Mouse (Mus musculus) kidney, embryonic 14.5 days (tissue): Measurements from ENCODE around the gene Smc2. TPM values are rescaled to one million over a fixed set of nuclear protein-coding genes. Genes with fewer than 3 reads are reported as not detected.
A peak's percentile ranks its signal among the peaks of the same experiment; 100 is the strongest.
"Not testable (repeated sequence)": the region's sequence is repeated elsewhere in the genome, so short reads cannot be mapped to it uniquely, and the experiment has no call there.

ENCODE experiments used
- ATAC-seq: fragments of 200-750 bp; cut with Nextera tagmentation; 2 replicates; pipeline ENCODE4 v1.8.0; 2017; ENCODE audit warnings: moderate number of reproducible peaks, mild to moderate bottlenecking, moderate TSS enrichment, moderate library complexity; ENCODE audit not compliant: low FRiP score, low TSS enrichment
- H3K27ac ChIP-seq: fragments of 300-500 bp; sonication (generic); 2 replicates; pipeline ENCODE4 v1.5.1; 2014; ENCODE audit warnings: low read depth, mild to moderate bottlenecking, low read length, moderate library complexity, mixed read lengths
- H3K27me3 ChIP-seq: fragments of 300-500 bp; sonication (generic); 2 replicates; pipeline ENCODE4 v1.6.1; 2014; ENCODE audit warnings: mild to moderate bottlenecking, low read length; ENCODE audit not compliant: control insufficient read depth, insufficient read depth
- H3K36me3 ChIP-seq: fragments of 300-500 bp; sonication (generic); 2 replicates; pipeline ENCODE4 v1.6.1; 2014; ENCODE audit warnings: low read length, mixed read lengths; ENCODE audit not compliant: control insufficient read depth, insufficient read depth
- H3K4me1 ChIP-seq: fragments of 300-500 bp; sonication (generic); 2 replicates; pipeline ENCODE4 v1.6.1; 2014; ENCODE audit warnings: low read length, mixed read lengths; ENCODE audit not compliant: control insufficient read depth, insufficient read depth
- H3K4me2 ChIP-seq: fragments of 300-500 bp; sonication (generic); replicated peaks from 2 replicates; pipeline ENCODE4 v1.6.1; 2014; ENCODE audit warnings: low read depth, mild to moderate bottlenecking, low read length
- H3K4me3 ChIP-seq: fragments of 300-500 bp; sonication (generic); 2 replicates; pipeline ENCODE4 v1.5.1; 2014; ENCODE audit warnings: mild to moderate bottlenecking, low read length
- H3K9ac ChIP-seq: fragments of 300-500 bp; sonication (generic); 2 replicates; pipeline ENCODE4 v1.6.1; 2014; ENCODE audit warnings: low read depth, mild to moderate bottlenecking, low read length, moderate library complexity
- H3K9me3 ChIP-seq: fragments of 300-500 bp; sonication (generic); 2 replicates; pipeline ENCODE4 v1.6.1; 2016; ENCODE audit warnings: low read length; ENCODE audit not compliant: control insufficient read depth
- WGBS: fragments of 180-500 bp; shearing (Covaris S2); extraction: QIAGEN DNeasy Blood & Tissue Kit; methylation state at CpG from one replicate; pipeline ENCODE4 v1.1.7; 2014; 5-methylcytosine and 5-hydroxymethylcytosine counted together
- polyA plus RNA-seq: library from polyadenylated mRNA; unstranded; fragments of >200 nt; fragmentation: Nextera tagmentation; extraction: Ambion mirVana; gene quantifications from 2 replicates; pipeline ENCODE4 v1.2.1, GENCODE M21; 2014

Gene Smc2
- polyA plus RNA-seq: 235 and 236 TPM in 2 replicates

GRCm38 (mm10) chr4:52438886-52439664 lies at the start of gene Smc2:
Smc2 (plus strand) TSS chr4:52439243.
- Histone ChIP-seq H3K9ac (peak within 1 kb of the TSS; percentile 74), H3K36me3 (peaks cover 22% of the 10 kb centered on the region), H3K4me3 (peak within 1 kb of the TSS; percentile 93), H3K27me3 (no peaks in the 10 kb centered on the region), H3K27ac (peak within 1 kb of the TSS; percentile 63; the same call in 1 of the 2 replicates), H3K4me1 (peaks cover 5% of the 10 kb centered on the region; the same call in 1 of the 2 replicates), H3K4me2 (peak within 1 kb of the TSS; percentile 66), H3K9me3 (no peaks in the 10 kb centered on the region)
- ATAC-seq: peak; percentile 100
- WGBS: under 1% methylated on average over 53 of the region's 53 CpGs

GRCm38 (mm10) chr4:52411587-52411986 lies 27.5 kb upstream of the Smc2 start:
- Histone ChIP-seq H3K36me3 (no peaks in the 10 kb centered on the region), H3K4me3 (no peak overlapping the region), H3K27me3 (no peaks in the 10 kb centered on the region), H3K9me3 (no peaks in the 10 kb centered on the region), H3K4me2 (no peak overlapping the region), H3K27ac (no peak overlapping the region), H3K4me1 (no peaks in the 10 kb centered on the region), H3K9ac (no peak overlapping the region)
- 84% methylated on average over 2 of the region's 2 CpGs for WGBS
- no peak for ATAC-seq

- 44% methylated on average over 4 of the region's 4 CpGs for WGBS
Measured at GRCm38 (mm10) chr4:52423653-52424052, 15.4 kb upstream of the Smc2 start.

GRCm38 (mm10) chr4:52429310-52430198 lies 9.5 kb upstream of the Smc2 start:
- ATAC-seq: peak; percentile 93; the same call in 1 of the 2 replicates
- H3K9ac ChIP-seq: no peak overlapping the region
- H3K4me3 ChIP-seq: no peak overlapping the region
- no peaks in the 10 kb centered on the region for H3K27me3 ChIP-seq
- 40% methylated on average over 7 of the region's 7 CpGs for WGBS
- H3K9me3 ChIP-seq: no peaks in the 10 kb centered on the region
- no peak overlapping the region for H3K4me2 ChIP-seq
- H3K36me3 ChIP-seq: no peaks in the 10 kb centered on the region
- no peaks in the 10 kb centered on the region for H3K4me1 ChIP-seq
- no peak overlapping the region for H3K27ac ChIP-seq

More at GRCm38 (mm10) chr4:52423653-52424052, 15.4 kb upstream of the Smc2 start:
- no peaks in the 10 kb centered on the region for H3K9me3 ChIP-seq
- H3K9ac ChIP-seq: no peak overlapping the region
- H3K4me1 ChIP-seq: no peaks in the 10 kb centered on the region
- H3K36me3 ChIP-seq: no peaks in the 10 kb centered on the region
- no peak for ATAC-seq
- H3K27me3 ChIP-seq: no peaks in the 10 kb centered on the region
- H3K4me3 ChIP-seq: no peak overlapping the region
- H3K4me2 ChIP-seq: no peak overlapping the region
- no peak overlapping the region for H3K27ac ChIP-seq

- not testable (repeated sequence) for ATAC-seq, H3K9me3 ChIP-seq, H3K9ac ChIP-seq, H3K4me1 ChIP-seq, H3K36me3 ChIP-seq, H3K27ac ChIP-seq, H3K27me3 ChIP-seq, H3K4me2 ChIP-seq, H3K4me3 ChIP-seq
- WGBS: 96% methylated on average over 2 of the region's 2 CpGs
Measured at GRCm38 (mm10) chr4:52435551-52435950, 3.5 kb upstream of the Smc2 start.

GRCm38 (mm10) chr4:52438371-52438885 lies 615 bp upstream of the Smc2 start:
- peaks cover 15% of the 10 kb centered on the region for H3K36me3 ChIP-seq
- peak overlapping the region; percentile 63; the same call in 1 of the 2 replicates for H3K27ac ChIP-seq
- peak overlapping the region; percentile 43 for H3K4me2 ChIP-seq
- peaks cover 5% of the 10 kb centered on the region; the same call in 1 of the 2 replicates for H3K4me1 ChIP-seq
- no peaks in the 10 kb centered on the region for H3K27me3 ChIP-seq
- under 1% methylated on average over 20 of the region's 20 CpGs for WGBS
- peak overlapping the region; percentile 74 for H3K9ac ChIP-seq
- H3K9me3 ChIP-seq: no peaks in the 10 kb centered on the region
- peak overlapping the region; percentile 93 for H3K4me3 ChIP-seq
- no peak for ATAC-seq

- Histone ChIP-seq H3K4me2 (no peak overlapping the region), H3K9ac (no peak overlapping the region), H3K4me1 (no peaks in the 10 kb centered on the region), H3K9me3 (no peaks in the 10 kb centered on the region), H3K27ac (no peak overlapping the region), H3K36me3 (peaks cover 69% of the 10 kb centered on the region), H3K4me3 (no peak overlapping the region), H3K27me3 (no peaks in the 10 kb centered on the region)
- no peak for ATAC-seq
- WGBS: 97% methylated on average over 1 of the region's 1 CpGs
Measured at GRCm38 (mm10) chr4:52459726-52460125, 20.7 kb downstream of the Smc2 start.

GRCm38 (mm10) chr4:52461321-52461720 lies 22.3 kb downstream of the Smc2 start:
- no peaks in the 10 kb centered on the region for H3K9me3 ChIP-seq
- H3K4me3 ChIP-seq: no peak overlapping the region
- H3K9ac ChIP-seq: no peak overlapping the region
- H3K27me3 ChIP-seq: no peaks in the 10 kb centered on the region
- H3K36me3 ChIP-seq: peaks cover 58% of the 10 kb centered on the region
- no peak for ATAC-seq
- H3K4me2 ChIP-seq: no peak overlapping the region
- WGBS: 89% methylated on average over 5 of the region's 5 CpGs
- H3K4me1 ChIP-seq: no peaks in the 10 kb centered on the region
- no peak overlapping the region for H3K27ac ChIP-seq
